Mouse (Mus musculus) embryonic facial prominence, embryonic 10.5 days (tissue): ENCODE measurements around the gene Epyc. TPM values are rescaled to one million over a fixed set of nuclear protein-coding genes. Genes with fewer than 3 reads are reported as not detected.
"Not testable (repeated sequence)": the region's sequence is repeated elsewhere in the genome, so short reads cannot be mapped to it uniquely, and the experiment has no call there.

Experiments
- DNase-seq: peaks from one replicate; pipeline ENCODE4 v3.0.0-alpha.2; 2017; ENCODE audit warnings: low spot score
- H3K27ac ChIP-seq: fragments of 300-500 bp; sonication (generic); replicated peaks from 2 replicates; pipeline ENCODE4 v1.5.1; 2016; ENCODE audit warnings: mild to moderate bottlenecking
- H3K27me3 ChIP-seq: fragments of 300-500 bp; sonication (generic); replicated peaks from 2 replicates; pipeline ENCODE4 v1.6.1; 2016; ENCODE audit warnings: low read depth, mild to moderate bottlenecking; ENCODE audit not compliant: poor library complexity, severe bottlenecking
- H3K36me3 ChIP-seq: fragments of 300-500 bp; sonication (generic); replicated peaks from 2 replicates; pipeline ENCODE4 v1.6.1; 2016; ENCODE audit warnings: mild to moderate bottlenecking, moderate library complexity
- H3K4me1 ChIP-seq: fragments of 300-500 bp; sonication (generic); 2 replicates; pipeline ENCODE4 v1.6.1; 2016
- H3K4me3 ChIP-seq: fragments of 300-500 bp; sonication (generic); 2 replicates; pipeline ENCODE4 v1.5.1; 2016; ENCODE audit warnings: mild to moderate bottlenecking, moderate library complexity
- H3K9me3 ChIP-seq: fragments of 300-500 bp; sonication (generic); 2 replicates; pipeline ENCODE4 v1.6.1; 2016; ENCODE audit warnings: mild to moderate bottlenecking
- WGBS: fragments of 180-500 bp; shearing (Covaris S2); methylation state at CpG from one replicate; pipeline ENCODE4 v1.1.7; 2016; 5-methylcytosine and 5-hydroxymethylcytosine counted together
- polyA plus RNA-seq: library from polyadenylated mRNA; unstranded; fragments of >200 nt; fragmentation: Nextera tagmentation; extraction: Ambion mirVana; gene quantifications from 2 replicates; pipeline ENCODE4 v1.2.1, GENCODE M21; 2016

The Epyc gene
- polyA plus RNA-seq, 1 experiment from 2014 or later, result 0.30 TPM

DNA sequence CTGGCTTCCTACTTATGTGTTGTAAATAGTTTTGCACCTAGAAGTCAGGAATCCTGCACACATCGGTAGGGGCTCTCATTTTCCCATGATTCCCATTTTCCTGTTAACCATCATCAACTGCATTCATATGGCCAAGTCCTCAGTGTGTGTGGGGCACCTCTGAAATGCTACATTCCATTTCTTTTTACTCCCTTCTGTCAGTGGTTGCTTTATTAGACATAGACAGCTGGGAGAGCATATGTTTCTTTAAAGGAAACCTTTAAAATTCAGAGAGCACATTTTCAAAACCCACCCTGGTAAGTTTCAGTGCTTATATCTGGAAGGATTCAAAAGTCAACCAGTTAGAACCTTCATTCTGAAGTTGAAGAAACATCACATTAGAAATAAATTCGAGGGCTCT is 74.2 kb downstream of the Epyc start:
- 78% methylated on average over 2 of the region's 2 CpGs for WGBS
- no peaks in the 10 kb centered on the region for H3K27me3 ChIP-seq

DNA sequence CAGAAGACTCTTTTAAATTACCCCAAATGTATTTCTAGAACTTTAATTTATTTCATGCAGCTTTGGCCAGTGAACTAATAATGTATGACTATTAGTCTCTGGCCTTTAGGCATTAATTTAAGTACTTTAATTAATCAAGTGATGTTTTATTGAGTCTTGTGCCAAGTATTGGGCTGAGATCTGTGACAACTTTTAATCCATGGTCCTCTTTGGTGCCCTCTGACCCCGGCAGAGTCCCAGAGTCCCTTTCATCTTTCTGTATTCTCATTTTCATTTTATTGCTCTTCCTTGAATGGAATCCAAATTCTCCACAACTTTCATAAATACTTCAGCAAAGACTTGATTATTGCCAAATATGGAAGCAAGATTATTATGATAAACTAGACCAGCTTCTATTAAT is 76.8 kb downstream of the Epyc start:
- 89% methylated on average over 1 of the region's 1 CpGs for WGBS
- Histone ChIP-seq H3K9me3 (no peaks in the 10 kb centered on the region), H3K36me3 (no peaks in the 10 kb centered on the region), H3K27me3 (no peaks in the 10 kb centered on the region), H3K4me1 (no peaks in the 10 kb centered on the region), H3K4me3 (no peak overlapping the region), H3K27ac (no peak overlapping the region)
- no peak for DNase-seq

More for the DNA sequence above, 74.2 kb downstream of the Epyc start:
- DNase-seq, result no peak
- no peaks in the 10 kb centered on the region for H3K36me3 ChIP-seq
- no peaks in the 10 kb centered on the region for H3K9me3 ChIP-seq
- H3K4me1 ChIP-seq, result no peaks in the 10 kb centered on the region
- H3K27ac ChIP-seq, result no peak overlapping the region
- no peak overlapping the region for H3K4me3 ChIP-seq

DNA sequence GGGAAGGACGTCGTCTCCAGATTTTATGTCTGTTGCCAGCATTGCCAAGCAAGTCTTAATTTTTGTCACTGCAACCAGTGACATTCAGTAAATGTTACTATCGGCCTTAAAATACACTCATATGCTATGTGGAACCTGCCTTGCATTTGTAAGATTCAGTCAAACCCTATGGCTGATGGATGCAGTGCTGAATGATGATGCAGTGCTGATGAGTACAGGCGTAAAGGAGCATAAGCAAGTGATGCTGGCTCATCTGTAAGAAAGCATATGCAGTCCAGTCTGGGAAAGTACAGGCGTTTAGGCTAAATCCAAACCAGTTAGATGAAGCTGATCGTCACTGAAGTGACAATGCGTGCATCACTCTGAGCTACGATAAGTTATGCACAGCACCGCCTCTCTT is 78.8 kb downstream of the Epyc start:
- WGBS, result 93% methylated on average over 9 of the region's 9 CpGs
- no peak overlapping the region for H3K27ac ChIP-seq
- H3K9me3 ChIP-seq, result no peaks in the 10 kb centered on the region
- DNase-seq, result no peak
- no peaks in the 10 kb centered on the region for H3K27me3 ChIP-seq
- no peaks in the 10 kb centered on the region for H3K36me3 ChIP-seq
- H3K4me3 ChIP-seq, result no peak overlapping the region
- no peaks in the 10 kb centered on the region for H3K4me1 ChIP-seq

DNA sequence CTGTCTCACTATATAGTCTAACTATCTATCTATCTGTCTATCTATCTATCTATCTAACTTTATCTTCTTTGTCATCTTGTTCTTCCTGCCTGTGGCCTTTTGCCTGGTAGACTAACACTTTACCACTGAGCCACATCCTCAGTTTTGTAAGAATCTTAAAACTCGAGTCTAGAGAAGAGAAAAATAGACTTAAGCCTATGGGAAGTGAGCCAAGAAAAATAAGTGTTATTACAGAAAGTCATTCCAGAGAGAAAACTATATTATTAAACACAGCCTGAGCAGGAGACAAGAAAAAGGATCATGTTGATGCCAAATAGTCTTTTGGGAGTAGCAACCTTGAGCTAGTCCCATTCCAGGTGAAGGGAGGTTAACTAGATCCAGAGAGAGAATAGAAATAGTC is 82.1 kb downstream of the Epyc start:
- H3K4me3 ChIP-seq, result no peak overlapping the region
- H3K4me1 ChIP-seq, result no peaks in the 10 kb centered on the region
- WGBS, result 70% methylated on average over 1 of the region's 1 CpGs
- H3K9me3 ChIP-seq, result no peaks in the 10 kb centered on the region
- H3K27me3 ChIP-seq, result no peaks in the 10 kb centered on the region
- no peaks in the 10 kb centered on the region for H3K36me3 ChIP-seq
- H3K27ac ChIP-seq, result no peak overlapping the region
- no peak for DNase-seq

DNA sequence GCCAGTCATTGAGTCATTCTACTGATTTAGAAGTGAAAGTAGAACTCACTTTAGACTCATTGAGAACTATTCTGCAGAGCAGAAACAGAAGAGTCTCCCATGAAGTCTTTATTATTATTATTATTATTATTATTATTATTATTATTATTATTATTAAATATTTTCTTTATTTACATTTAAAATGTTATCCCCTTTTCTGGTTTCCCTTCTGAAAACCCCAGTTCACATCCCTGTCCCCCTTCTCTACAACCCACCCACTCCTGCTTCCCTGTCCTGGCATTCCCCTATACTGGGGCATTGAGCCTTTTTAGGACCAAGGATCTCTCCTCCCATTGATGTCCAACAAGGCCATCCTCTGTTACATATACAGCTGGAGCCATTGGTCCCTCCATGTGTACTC is 82.8 kb downstream of the Epyc start, which contains the start of gene C030005K15Rik:
Gene C030005K15Rik, minus strand, starts transcription at position 101 of the 400 bp plus-strand sequence.
- H3K27ac ChIP-seq, H3K27me3 ChIP-seq, DNase-seq, H3K4me3 ChIP-seq, H3K4me1 ChIP-seq, H3K9me3 ChIP-seq, H3K36me3 ChIP-seq: not testable (repeated sequence)

Other genes starting within 250 kb of the Epyc start
- 2.7 and 4.9 TPM in 2 replicates for gene Dcn, start 164.5 kb upstream of the Epyc start, polyA plus RNA-seq
- 18.8 and 33.3 TPM in 2 replicates for gene Lum, start 78.9 kb upstream of the Epyc start, polyA plus RNA-seq
- gene Kera, start 37.2 kb upstream of the Epyc start, polyA plus RNA-seq, result 0.20 and 0.34 TPM in 2 replicates
- gene Ccer1, start 49.0 kb downstream of the Epyc start, polyA plus RNA-seq, result not detected in 2 replicates
- gene C030005K15Rik, start 82.7 kb downstream of the Epyc start, polyA plus RNA-seq, result not detected in 2 replicates